Mouse (Mus musculus): ENCODE measurements at regions not wholly inside any gene's neighbourhood (a gene's known extent, or its start where the extent isn't known, plus 50 kb on each side); places are given as distances from the start of the nearest gene placed in this dataset.

- H3K4me1 ChIP-seq (ENCODE audit: control insufficient read depth, insufficient read depth, low read length), result no peaks in the 10 kb centered on the region
- TF ChIP-seq POLR2A (IDR thresholded peaks at IDR 0.05; ENCODE audit: borderline replicate concordance, extremely low read depth, low read depth, low read length) (no peak), CTCF (IDR thresholded peaks at IDR 0.05; ENCODE audit: insufficient read depth, low read length) (no peak)
- 36% methylated on average over 11 of the region's 11 CpGs for WGBS
- H3K4me3 ChIP-seq (replicated peaks; ENCODE audit: extremely low read depth, low read depth, low read length), result no peak overlapping the region
- peak; percentile 7 for DNase-seq
These were observed 557.2 kb upstream of the Mpdz start for GRCm38 (mm10) chr4:81999654-82000314.

GRCm38 (mm10) chr4:81999093-81999492 is 556.5 kb upstream of the Mpdz start:
- Histone ChIP-seq H3K4me1 (ENCODE audit: control insufficient read depth, insufficient read depth, low read length) (no peaks in the 10 kb centered on the region), H3K4me3 (replicated peaks; ENCODE audit: extremely low read depth, low read depth, low read length) (no peak overlapping the region)
- WGBS, result 88% methylated on average over 3 of the region's 3 CpGs
- no peak for DNase-seq
- TF ChIP-seq POLR2A (IDR thresholded peaks at IDR 0.05; ENCODE audit: borderline replicate concordance, extremely low read depth, low read depth, low read length) (no peak), CTCF (IDR thresholded peaks at IDR 0.05; ENCODE audit: insufficient read depth, low read length) (no peak)

- no peak for TF ChIP-seq CTCF (IDR thresholded peaks at IDR 0.05; ENCODE audit: insufficient read depth, low read length)
- no peak for TF ChIP-seq POLR2A (IDR thresholded peaks at IDR 0.05; ENCODE audit: borderline replicate concordance, extremely low read depth, low read depth, low read length)
- 70% methylated on average over 3 of the region's 3 CpGs for WGBS
- Histone ChIP-seq H3K4me3 (replicated peaks; ENCODE audit: extremely low read depth, low read depth, low read length) (no peak overlapping the region), H3K4me1 (ENCODE audit: control insufficient read depth, insufficient read depth, low read length) (no peaks in the 10 kb centered on the region)
- no peak for DNase-seq
These were observed 553.8 kb upstream of the Mpdz start for GRCm38 (mm10) chr4:81996445-81996844.

- 88% methylated on average over 3 of the region's 3 CpGs for WGBS
- TF ChIP-seq CTCF (IDR thresholded peaks at IDR 0.05; ENCODE audit: insufficient read depth, low read length), result no peak
- no peak for TF ChIP-seq POLR2A (IDR thresholded peaks at IDR 0.05; ENCODE audit: borderline replicate concordance, extremely low read depth, low read depth, low read length)
- no peaks in the 10 kb centered on the region for H3K4me1 ChIP-seq (ENCODE audit: control insufficient read depth, insufficient read depth, low read length)
- H3K4me3 ChIP-seq (replicated peaks; ENCODE audit: extremely low read depth, low read depth, low read length), result no peak overlapping the region
- DNase-seq, result no peak
These were observed 552.6 kb upstream of the Mpdz start for GRCm38 (mm10) chr4:81995243-81995642.

GRCm38 (mm10) chr4:81988796-81989195 is 546.2 kb upstream of the Mpdz start:
- H3K4me3 ChIP-seq (replicated peaks; ENCODE audit: extremely low read depth, low read depth, low read length), result no peak overlapping the region
- no peak for DNase-seq
- 81% methylated on average over 2 of the region's 2 CpGs for WGBS
- H3K4me1 ChIP-seq (ENCODE audit: control insufficient read depth, insufficient read depth, low read length), result no peaks in the 10 kb centered on the region
- TF ChIP-seq CTCF (IDR thresholded peaks at IDR 0.05; ENCODE audit: insufficient read depth, low read length) (no peak), POLR2A (IDR thresholded peaks at IDR 0.05; ENCODE audit: borderline replicate concordance, extremely low read depth, low read depth, low read length) (no peak)

GRCm38 (mm10) chr4:81986616-81987015 is 544.0 kb upstream of the Mpdz start:
- Histone ChIP-seq H3K4me1 (ENCODE audit: control insufficient read depth, insufficient read depth, low read length) (no peaks in the 10 kb centered on the region), H3K4me3 (replicated peaks; ENCODE audit: extremely low read depth, low read depth, low read length) (no peak overlapping the region)
- WGBS, result 77% methylated on average over 4 of the region's 4 CpGs
- no peak for DNase-seq
- no peak for TF ChIP-seq CTCF (IDR thresholded peaks at IDR 0.05; ENCODE audit: insufficient read depth, low read length)
- no peak for TF ChIP-seq POLR2A (IDR thresholded peaks at IDR 0.05; ENCODE audit: borderline replicate concordance, extremely low read depth, low read depth, low read length)

- no peak for TF ChIP-seq POLR2A (IDR thresholded peaks at IDR 0.05; ENCODE audit: borderline replicate concordance, extremely low read depth, low read depth, low read length)
- H3K4me3 ChIP-seq (replicated peaks; ENCODE audit: extremely low read depth, low read depth, low read length), result no peak overlapping the region
- H3K4me1 ChIP-seq (ENCODE audit: control insufficient read depth, insufficient read depth, low read length), result no peaks in the 10 kb centered on the region
- DNase-seq, result no peak
- WGBS, result 89% methylated on average over 1 of the region's 1 CpGs
These were observed 539.2 kb upstream of the Mpdz start for GRCm38 (mm10) chr4:81981811-81982210.

- no peak for DNase-seq
- WGBS, result 74% methylated on average over 10 of the region's 10 CpGs
- TF ChIP-seq POLR2A (IDR thresholded peaks at IDR 0.05; ENCODE audit: borderline replicate concordance, extremely low read depth, low read depth, low read length), result no peak
- TF ChIP-seq CTCF (IDR thresholded peaks at IDR 0.05; ENCODE audit: insufficient read depth, low read length), result no peak
These were observed 527.9 kb upstream of the Mpdz start for GRCm38 (mm10) chr4:81970472-81970871.

GRCm38 (mm10) chr4:81969621-81970115 is 527.1 kb upstream of the Mpdz start:
- Histone ChIP-seq H3K4me1 (ENCODE audit: control insufficient read depth, insufficient read depth, low read length) (no peaks in the 10 kb centered on the region), H3K4me3 (replicated peaks; ENCODE audit: extremely low read depth, low read depth, low read length) (no peak overlapping the region)
- TF ChIP-seq CTCF (IDR thresholded peaks at IDR 0.05; ENCODE audit: insufficient read depth, low read length) (no peak), POLR2A (IDR thresholded peaks at IDR 0.05; ENCODE audit: borderline replicate concordance, extremely low read depth, low read depth, low read length) (no peak)
- DNase-seq, result no peak
- WGBS, result 63% methylated on average over 3 of the region's 3 CpGs

More at GRCm38 (mm10) chr4:81970472-81970871, 527.9 kb upstream of the Mpdz start:
- Histone ChIP-seq H3K4me1 (ENCODE audit: control insufficient read depth, insufficient read depth, low read length) (no peaks in the 10 kb centered on the region), H3K4me3 (replicated peaks; ENCODE audit: extremely low read depth, low read depth, low read length) (no peak overlapping the region)

GRCm38 (mm10) chr4:81966054-81966623 is 523.5 kb upstream of the Mpdz start:
- 97% methylated on average over 1 of the region's 1 CpGs for WGBS
- Histone ChIP-seq H3K4me3 (replicated peaks; ENCODE audit: extremely low read depth, low read depth, low read length) (no peak overlapping the region), H3K4me1 (ENCODE audit: control insufficient read depth, insufficient read depth, low read length) (no peaks in the 10 kb centered on the region)
- no peak for DNase-seq
- TF ChIP-seq POLR2A (IDR thresholded peaks at IDR 0.05; ENCODE audit: borderline replicate concordance, extremely low read depth, low read depth, low read length) (no peak), CTCF (IDR thresholded peaks at IDR 0.05; ENCODE audit: insufficient read depth, low read length) (no peak)
